Mouse (Mus musculus) cortical plate, adult 2 months (tissue): ENCODE data around the gene Tm2d3.

Experiments
- CTCF ChIP-seq: fragments of 200-500 bp; IDR thresholded peaks from 2 replicates; pipeline ENCODE4 v1.5.1; 2011; ENCODE audit warnings: mild to moderate bottlenecking, control low read depth, low read length; ENCODE audit not compliant: insufficient read depth; ENCODE audit errors: extremely low read depth
- POLR2A ChIP-seq: fragments of 200-500 bp; IDR thresholded peaks from 2 replicates; pipeline ENCODE4 v1.6.1; 2011; ENCODE audit warnings: mild to moderate bottlenecking, low read length, control low read depth; ENCODE audit not compliant: insufficient read depth; ENCODE audit errors: extremely low read depth

- peak; percentile 94 for TF ChIP-seq CTCF
- no peak for TF ChIP-seq POLR2A
These were observed 13.9 kb downstream of the Tm2d3 start for GRCm38 (mm10) chr7:65704818-65705242.
